Mouse (Mus musculus): ENCODE results near the gene Ttll12.
A peak's percentile ranks its signal among the peaks of the same experiment; 100 is the strongest.

Gene Ttll12

DNA sequence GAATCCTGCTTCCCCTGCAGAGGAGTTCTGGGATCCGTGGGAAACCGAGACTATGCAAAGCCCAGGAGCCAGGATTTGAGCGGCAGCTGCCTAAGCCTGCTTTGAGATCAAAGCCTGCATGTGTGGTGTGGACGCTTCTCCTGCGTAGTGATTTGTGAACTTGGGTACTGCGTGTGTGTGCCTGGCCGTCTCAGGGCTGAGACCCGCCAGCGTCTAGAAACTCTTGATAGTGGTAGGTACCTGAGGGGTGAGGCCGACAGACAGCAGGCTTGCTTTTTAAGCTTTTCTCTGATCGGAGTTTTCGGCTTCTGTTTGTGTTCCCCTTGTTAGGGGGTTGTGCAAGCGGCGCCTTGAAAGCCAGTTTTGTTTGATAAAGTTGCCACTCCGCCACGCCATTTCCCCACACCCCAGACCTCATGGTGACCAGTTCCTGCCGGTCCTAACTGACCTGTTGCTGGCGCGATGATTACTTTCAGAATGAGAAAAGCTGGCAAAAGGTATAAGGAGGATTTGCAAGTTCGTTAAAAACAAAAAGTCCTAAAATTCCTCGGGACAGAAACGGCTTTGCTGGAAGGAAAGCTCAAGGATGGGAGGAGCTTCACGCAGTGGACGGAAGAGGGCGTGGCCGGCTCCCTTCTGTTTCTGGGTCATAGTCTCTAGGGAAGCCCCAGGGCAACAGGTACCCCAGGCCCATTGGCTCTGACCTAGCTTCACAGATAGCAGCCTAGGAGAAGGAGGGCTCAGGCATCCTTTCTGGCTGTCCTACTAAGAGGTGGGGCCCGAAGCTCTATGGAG lies 30.9 kb downstream of the Ttll12 start:
- DNase-seq (ENCODE audit: inconsistent ontology term) = peak; percentile 66

- peak; percentile 61 for DNase-seq (ENCODE audit: inconsistent ontology term)
Observed at GRCm38 (mm10) chr15:83563327-83563856, 31.6 kb downstream of the Ttll12 start, which contains the start of the genes Tspo and Mcat. Gene Tspo (plus strand): TSS chr15:83563592. Gene Mcat (minus strand): TSS chr15:83563787.

DNA sequence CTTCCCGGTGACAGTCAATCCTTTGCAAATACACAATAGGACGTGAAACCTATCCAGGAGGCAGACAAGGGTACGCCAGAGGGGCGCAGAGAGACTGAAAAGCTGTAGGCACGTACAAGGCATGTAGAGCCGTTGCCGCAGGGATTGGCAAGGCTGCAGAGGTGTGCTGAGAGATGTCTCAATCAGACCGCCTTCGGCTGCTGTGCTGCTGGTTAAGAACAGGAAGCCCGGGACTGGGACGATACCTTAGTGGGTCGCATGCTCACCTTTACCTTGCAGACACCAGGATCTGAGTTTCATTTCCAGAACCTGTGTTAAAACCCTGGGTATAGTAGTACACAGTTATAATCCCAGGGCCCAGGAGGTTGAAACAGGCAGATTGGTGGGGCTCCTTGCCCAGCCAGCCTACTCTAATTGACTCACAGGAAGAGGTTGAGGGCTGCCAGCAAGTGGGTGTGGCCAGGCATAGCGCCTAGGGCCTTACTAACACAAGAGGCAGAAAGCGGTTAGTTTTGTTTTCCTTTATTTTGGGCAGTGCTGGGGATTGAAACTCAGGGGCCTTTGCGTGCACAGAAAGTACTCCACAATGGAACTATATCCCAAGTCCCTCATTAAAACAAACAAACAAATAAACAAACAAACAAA lies 32.2 kb downstream of the Ttll12 start:
- peak; percentile 89 for DNase-seq (ENCODE audit: inconsistent ontology term)

DNA sequence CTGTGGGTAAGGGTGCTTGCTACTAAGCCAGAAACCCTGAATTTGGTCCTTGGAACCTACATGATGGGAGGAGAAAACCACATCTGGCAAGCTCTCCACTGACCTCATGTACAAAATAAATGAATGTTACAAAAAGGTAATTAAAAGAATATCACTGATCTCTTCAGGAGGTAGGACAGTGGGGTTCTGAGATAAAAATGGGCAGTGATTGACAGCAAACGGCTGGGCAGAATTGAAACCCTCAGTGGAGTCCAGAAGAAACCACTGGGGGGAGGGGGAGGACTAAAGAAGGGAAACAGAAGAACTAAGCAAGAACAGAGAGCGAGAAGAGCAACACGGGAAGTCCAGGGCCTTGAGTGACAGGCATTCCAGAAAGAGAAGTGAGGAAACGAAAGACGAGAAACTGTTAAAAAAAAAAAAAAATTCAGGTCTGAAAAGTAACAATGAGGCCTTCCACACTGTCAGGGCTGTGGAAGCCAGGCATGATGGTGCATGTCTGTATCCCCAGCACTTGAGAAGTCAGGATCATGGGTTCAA lies 33.9 kb downstream of the Ttll12 start:
- no peak for DNase-seq (ENCODE audit: inconsistent ontology term)

GRCm38 (mm10) chr15:83555161-83555974 lies 39.6 kb downstream of the Ttll12 start:
- peak; percentile 91 for DNase-seq (ENCODE audit: inconsistent ontology term)

GRCm38 (mm10) chr15:83553831-83554230 lies 41.1 kb downstream of the Ttll12 start:
- no peak for DNase-seq (ENCODE audit: inconsistent ontology term)

DNA sequence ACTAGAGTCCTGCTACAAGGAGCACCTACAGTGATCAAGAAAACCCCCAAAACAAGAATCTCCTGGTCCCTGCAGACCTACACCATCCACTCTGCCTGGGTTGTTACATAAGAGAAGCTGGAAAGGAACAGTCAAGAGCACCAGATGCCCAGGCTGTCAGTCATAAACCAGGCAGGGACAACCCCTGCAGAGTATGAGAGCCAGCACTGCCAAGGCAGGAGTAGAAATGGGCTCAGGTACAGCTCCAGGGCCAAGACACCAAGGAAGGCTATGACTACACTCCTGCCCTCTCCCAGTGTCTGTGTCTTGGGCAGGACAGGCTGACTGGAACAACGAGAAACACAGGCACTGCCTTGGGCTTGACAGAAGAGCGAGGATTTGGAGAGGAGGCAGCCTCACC lies 44.8 kb downstream of the Ttll12 start:
- DNase-seq (ENCODE audit: inconsistent ontology term) = no peak

DNA sequence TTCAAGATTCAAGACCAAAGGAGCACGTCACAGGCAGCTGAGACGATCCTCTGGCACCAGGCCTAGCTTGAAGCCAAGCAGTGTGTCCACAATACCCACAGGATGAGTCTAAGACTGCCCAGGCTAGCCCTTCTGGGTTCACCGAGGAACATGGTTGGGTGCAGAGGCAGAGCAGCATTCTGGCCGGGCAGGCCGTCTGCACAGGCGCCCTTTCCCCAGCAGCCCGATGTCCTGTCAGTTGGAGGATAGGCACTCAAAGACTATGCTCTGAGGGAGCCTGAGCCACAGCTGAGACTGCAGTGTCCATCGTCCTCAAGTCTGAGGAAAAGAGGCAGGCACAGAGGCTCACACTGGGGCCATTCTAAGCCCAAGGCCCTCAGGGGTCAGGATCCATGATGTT lies 47.8 kb downstream of the Ttll12 start:
- no peak for DNase-seq (ENCODE audit: inconsistent ontology term)

- no peak for DNase-seq (ENCODE audit: inconsistent ontology term)
Observed at GRCm38 (mm10) chr15:83546029-83546428, 48.9 kb downstream of the Ttll12 start.

GRCm38 (mm10) chr15:83541647-83542287 lies 53.2 kb downstream of the Ttll12 start:
- DNase-seq (ENCODE audit: inconsistent ontology term) = peak; percentile 63

- DNase-seq (ENCODE audit: inconsistent ontology term) = no peak
Observed at GRCm38 (mm10) chr15:83539905-83540304, 55.1 kb downstream of the Ttll12 start.

DNA sequence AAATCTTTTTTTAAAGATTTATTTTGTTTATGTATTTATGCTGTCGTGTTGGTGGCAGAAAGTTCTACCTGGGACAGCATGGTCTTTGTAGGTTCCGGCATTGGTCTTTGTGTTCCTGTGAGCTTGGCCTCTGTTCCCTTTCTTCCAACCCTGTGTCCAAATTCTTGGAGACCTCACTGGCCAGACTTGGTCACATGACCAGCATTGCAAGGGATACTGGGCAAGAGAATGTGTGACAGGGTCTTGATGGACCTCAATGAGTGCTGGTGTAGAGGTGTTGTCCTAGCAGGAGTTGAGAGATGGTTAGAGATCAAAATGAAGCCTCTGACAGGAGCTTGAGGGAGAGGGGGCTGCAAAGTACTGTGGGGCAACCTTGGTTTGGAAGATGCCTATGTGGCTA lies 56.1 kb downstream of the Ttll12 start:
- DNase-seq (ENCODE audit: inconsistent ontology term) = no peak

- DNase-seq (ENCODE audit: inconsistent ontology term) = no peak
Observed at GRCm38 (mm10) chr15:83535890-83536231, 59.1 kb downstream of the Ttll12 start.

GRCm38 (mm10) chr15:83534960-83535889 lies 59.7 kb downstream of the Ttll12 start:
- DNase-seq (ENCODE audit: inconsistent ontology term) = no peak

GRCm38 (mm10) chr15:83532606-83533005 lies 62.4 kb downstream of the Ttll12 start:
- DNase-seq (ENCODE audit: inconsistent ontology term) = no peak

DNA sequence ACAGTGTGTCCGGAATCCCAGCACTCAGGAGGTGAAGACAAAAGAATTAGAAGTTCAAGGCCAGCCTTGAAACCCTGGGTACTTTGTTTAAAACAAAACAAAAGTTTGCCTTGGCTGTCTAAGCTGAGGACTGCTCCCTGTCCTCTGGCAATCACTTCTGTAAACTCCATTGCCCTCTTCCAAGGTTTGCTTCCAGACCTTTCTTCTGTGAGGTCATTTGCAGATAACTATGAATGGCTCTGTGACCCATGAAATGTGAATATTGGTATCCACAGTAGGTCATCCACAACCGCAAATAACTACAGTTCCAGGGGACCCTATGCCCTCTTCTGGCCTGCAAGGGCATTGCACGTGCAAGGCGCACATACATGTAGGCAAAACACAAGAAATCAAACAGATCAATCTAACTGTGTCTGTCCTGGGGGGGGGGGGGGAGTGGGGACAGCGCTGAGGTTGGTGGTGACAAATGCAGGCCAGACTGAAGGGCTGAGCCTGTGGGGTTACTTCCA lies 62.9 kb downstream of the Ttll12 start:
- DNase-seq (ENCODE audit: inconsistent ontology term) = no peak

DNA sequence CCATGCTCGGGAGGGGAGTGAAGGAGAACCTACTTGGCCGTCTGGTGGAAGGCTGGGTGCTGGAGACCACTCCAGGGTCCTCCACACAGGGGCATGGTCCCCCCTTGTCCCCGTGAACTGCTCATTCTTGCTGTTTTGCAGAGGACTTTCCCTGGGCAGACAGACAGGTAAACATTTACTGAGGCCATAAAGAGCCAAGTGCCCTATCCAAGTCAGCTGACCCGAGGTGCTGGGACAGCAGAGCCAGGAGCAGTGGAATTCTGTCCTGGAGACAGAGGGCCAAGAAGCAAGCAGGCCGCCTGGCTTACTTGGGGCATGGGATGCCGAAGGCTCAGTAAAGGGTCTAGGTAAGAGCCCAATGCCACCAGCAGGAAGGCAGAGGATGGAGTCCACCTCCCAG lies 64.3 kb downstream of the Ttll12 start:
- DNase-seq (ENCODE audit: inconsistent ontology term) = no peak

GRCm38 (mm10) chr15:83530233-83530632 lies 64.7 kb downstream of the Ttll12 start:
- DNase-seq (ENCODE audit: inconsistent ontology term) = no peak

- no peak for DNase-seq (ENCODE audit: inconsistent ontology term)
Observed at GRCm38 (mm10) chr15:83529765-83530164, 65.2 kb downstream of the Ttll12 start.

GRCm38 (mm10) chr15:83528892-83529291 lies 66.1 kb downstream of the Ttll12 start:
- no peak for DNase-seq (ENCODE audit: inconsistent ontology term)
